Mouse (Mus musculus): ENCODE data around the gene Egf. TPM values are rescaled to one million over a fixed set of nuclear protein-coding genes. Genes with fewer than 3 reads are reported as not detected.

The Egf gene
- total RNA-seq, 2 experiments from 2014 or later: 19.3 to 19.6 TPM

DNA sequence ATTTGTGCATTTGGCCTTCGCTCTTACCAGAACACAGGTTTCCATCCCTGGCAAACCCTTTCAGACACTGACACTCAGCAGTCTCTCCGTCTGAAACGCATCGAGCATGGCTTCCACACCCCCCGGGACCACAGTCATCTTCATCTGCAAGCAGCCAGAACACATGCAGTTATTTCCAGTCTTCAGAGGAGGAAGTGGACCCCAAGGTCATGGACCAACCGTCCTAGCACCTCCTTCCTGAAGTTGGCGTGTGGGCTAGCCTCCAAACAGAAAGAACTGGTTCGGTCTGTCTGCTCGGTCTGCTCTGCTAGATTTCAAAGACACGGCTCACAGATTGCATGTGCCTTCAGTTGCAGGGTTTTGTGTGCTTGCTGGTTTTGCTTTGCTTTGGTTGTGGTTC lies 57.4 kb downstream of the Egf start:
- H3K27ac ChIP-seq: no peak overlapping the region
- no peak for TF ChIP-seq CTCF (IDR thresholded peaks at IDR 0.05)
- H3K4me3 ChIP-seq: no peak overlapping the region
- intact Hi-C loops (cut with DNase I): no loop called here
- no peak for DNase-seq

DNA sequence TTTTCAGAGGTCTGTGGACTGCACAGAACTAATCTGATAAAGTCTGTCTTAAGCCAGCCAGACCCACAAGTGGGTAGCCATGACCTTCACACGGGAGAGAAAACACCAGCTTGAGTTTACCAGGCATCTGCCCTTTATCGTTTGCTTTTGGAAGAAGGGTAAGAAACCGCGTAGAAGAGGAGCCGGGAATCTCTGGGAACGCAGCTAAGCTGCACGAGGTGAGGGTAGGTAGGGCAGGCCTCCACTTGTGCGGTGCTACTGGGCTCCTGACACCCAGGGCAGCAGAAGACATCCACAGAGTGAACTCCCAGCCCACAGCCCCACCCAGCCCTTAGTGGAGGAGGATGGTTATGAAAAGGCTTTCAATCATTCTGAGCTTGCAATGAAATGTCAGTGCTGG lies 59.2 kb downstream of the Egf start:
- Histone ChIP-seq H3K27ac (no peak overlapping the region), H3K4me3 (no peak overlapping the region)
- no peak for DNase-seq
- intact Hi-C loops (cut with DNase I): no loop called here
- no peak for TF ChIP-seq CTCF (IDR thresholded peaks at IDR 0.05)

DNA sequence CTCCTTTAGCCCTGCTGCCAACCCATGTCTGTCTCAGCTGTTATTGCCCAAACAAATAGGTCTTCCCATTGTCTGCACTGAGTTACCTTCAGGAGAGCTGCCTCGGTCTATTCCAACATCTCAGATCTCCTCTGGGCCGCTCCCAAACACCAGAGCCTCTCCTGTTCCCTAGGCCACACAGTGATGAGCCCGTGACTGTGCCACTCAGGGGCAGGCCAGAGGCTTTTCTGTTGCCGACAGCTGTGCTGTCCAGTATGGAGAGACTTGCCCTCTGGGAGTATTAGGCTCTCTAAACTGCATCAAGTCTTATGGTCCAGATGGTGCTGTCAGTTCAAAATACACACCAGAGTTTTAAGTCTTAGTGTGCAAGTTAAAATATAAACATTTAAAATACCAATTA lies 61.5 kb downstream of the Egf start:
- TF ChIP-seq CTCF (IDR thresholded peaks at IDR 0.05): no peak
- H3K27ac ChIP-seq: no peak overlapping the region
- intact Hi-C loops (cut with DNase I): no loop called here
- DNase-seq: no peak
- H3K4me3 ChIP-seq: no peak overlapping the region

DNA sequence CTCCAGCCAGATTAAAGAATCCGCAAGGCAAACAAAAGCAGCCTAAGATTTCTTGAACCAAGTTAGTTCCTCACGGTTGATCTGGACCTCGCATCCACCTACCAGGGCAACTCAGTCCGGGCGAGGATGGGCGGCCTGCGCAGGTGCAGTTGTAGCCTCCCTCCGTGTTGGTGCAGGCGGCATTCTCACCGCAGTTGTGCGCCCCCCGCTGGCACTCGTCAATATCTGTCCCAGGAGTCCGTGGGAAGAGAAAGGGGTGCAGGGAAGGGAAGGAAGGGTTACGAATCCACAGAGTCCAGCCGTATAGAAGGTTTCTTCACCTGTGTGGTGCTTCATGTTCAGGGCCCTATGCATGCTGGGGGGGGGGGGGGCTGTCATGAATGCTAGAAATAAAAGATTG lies 62.3 kb downstream of the Egf start:
- TF ChIP-seq CTCF (IDR thresholded peaks at IDR 0.05): no peak
- H3K4me3 ChIP-seq: no peak overlapping the region

DNA sequence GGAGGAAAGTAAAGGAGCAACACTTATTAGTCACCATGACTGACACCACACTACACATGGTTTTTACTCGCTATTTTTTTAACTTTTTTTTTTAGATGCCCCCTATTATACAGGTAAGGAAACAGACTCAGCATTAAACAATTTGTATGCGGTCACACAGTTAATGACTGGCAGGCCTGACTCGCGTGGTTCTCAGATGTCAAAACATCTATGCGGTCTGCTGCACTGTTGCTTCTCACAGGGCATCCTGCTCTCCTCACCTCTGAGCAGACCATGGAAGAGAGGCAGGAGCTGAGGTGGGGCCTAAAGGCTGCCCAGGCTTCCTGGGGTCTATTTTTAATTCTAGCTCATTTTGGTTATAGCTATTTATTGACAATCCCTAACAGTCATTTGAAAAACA lies 67.7 kb downstream of the Egf start:
- H3K4me3 ChIP-seq: no peak overlapping the region
- TF ChIP-seq CTCF (IDR thresholded peaks at IDR 0.05): no peak
- no peak overlapping the region for H3K27ac ChIP-seq
- intact Hi-C loops (cut with DNase I): loop anchor here (2.0 to 5.0 kb wide), 2 partner anchors 265 to 381 kb away; no protein-coding TSS in a partner anchor
- DNase-seq: no peak

More for the DNA sequence above, 62.3 kb downstream of the Egf start:
- DNase-seq: no peak
- intact Hi-C loops (cut with DNase I): no loop called here
- H3K27ac ChIP-seq: no peak overlapping the region

DNA sequence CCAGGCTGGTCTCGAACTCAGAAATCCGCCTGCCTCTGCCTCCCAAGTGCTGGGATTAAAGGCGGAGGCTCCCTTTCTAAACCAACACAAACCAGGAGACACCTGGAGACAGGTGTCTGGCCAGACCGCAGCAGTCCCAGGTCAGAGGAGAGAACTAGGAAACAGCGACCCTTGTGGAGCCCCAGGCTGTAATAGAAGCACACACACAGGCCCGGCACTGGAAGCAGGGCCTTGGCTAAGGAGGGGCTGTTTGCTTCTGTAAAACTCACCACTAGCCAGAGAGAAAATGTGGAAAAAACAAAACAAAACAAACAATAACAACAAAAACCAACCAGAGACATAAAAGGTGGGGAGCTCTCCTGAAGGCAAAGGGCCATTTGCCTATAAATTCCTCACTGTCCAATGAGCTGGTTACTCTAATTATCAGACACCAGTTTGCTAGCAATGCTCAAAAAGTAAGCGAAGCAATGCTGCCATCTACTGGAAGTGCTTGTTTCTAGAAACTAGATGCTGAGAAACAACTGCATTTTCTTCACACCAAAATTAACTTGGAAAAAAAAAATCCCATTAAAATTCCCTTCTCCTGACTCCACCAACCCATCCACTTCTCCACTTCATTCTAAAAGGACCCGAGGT lies 68.3 kb downstream of the Egf start:
- Histone ChIP-seq H3K27ac (no peak overlapping the region), H3K4me3 (no peak overlapping the region)
- DNase-seq: peak; percentile 48
- intact Hi-C loops (cut with DNase I): loop anchor here (2.0 to 5.0 kb wide), 2 partner anchors 265 to 380 kb away; no protein-coding TSS in a partner anchor
- peak; percentile 82 for TF ChIP-seq CTCF (IDR thresholded peaks at IDR 0.05)

DNA sequence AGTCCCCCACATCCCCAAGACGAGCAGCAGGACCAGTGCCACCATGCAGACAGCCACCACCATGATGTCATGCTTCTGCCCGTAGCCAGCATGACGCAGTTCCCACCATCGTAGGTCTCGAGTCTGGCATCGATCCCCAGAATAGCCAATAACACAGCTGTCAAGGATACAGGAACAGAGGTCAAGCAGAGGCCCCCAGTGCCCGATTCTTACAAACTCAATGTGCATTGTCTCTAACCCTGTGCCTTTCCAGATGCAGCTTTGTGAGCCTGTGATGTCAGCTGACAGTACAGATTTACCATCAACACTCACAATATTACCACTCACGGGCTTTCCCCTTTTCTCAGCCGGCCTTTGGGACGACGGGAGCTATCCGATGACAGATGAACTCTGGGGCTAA lies 68.9 kb downstream of the Egf start:
- H3K4me3 ChIP-seq: no peak overlapping the region
- no peak for DNase-seq
- intact Hi-C loops (cut with DNase I): loop anchor here (2.0 to 5.0 kb wide), 2 partner anchors 264 to 379 kb away; no protein-coding TSS in a partner anchor
- no peak for TF ChIP-seq CTCF (IDR thresholded peaks at IDR 0.05)
- no peak overlapping the region for H3K27ac ChIP-seq

DNA sequence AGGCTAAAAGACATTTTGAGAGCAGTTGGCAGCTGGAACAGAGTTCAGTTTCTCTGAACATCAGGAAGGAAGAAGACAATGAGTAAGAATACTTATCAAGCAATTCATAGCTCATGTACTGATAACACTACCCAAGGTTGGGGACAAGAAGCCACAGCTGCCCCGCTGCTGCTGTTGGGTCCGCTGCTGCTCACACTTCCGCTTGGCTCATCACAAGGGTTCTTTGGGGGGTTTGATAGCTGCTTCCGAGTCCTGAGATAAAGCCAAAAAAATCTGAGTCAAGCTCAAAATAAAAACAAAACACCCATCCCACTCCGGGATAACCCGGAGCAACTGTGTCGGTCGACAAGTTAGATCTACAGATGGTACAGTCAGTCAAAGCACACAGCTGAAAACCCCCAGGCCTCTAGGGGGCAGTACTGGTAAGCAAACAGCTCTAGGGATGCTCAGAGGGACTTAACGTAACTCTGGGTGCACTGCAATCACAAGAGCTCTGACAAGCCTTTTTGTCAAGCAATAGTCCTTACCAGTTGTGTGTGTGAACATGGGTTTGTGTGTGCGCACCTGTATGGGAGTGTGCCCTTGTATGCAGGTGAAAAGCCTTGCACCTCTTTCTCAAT lies 71.9 kb downstream of the Egf start:
- H3K27ac ChIP-seq: no peak overlapping the region
- no peak for DNase-seq
- no peak overlapping the region for H3K4me3 ChIP-seq
- intact Hi-C loops (cut with DNase I): loop anchor here (5.0 kb wide), 1 partner anchor 151 kb away; the partner anchor contains the start of gene Elovl6
- TF ChIP-seq CTCF (IDR thresholded peaks at IDR 0.05): peak; percentile 50

DNA sequence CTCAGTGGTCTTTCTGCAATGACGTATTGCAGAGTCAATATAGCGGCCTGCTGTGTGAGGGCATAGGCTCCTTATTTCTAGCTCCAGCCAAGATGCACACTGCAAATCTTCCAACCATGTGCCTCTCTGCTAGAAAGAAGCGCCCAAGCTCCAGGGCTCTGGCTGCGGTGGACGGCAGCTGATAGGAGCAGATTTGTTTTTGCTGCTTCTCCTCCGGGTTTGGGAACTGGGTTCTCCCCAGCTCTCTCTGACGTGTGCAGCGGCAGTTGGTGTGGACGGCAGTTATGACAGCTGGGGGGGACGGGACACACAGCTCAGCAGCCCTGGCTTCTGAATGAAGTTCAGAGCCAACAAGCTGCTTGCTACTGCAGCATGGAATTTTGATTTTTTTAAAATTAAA lies 72.7 kb downstream of the Egf start:
- H3K4me3 ChIP-seq: no peak overlapping the region
- no peak for DNase-seq
- H3K27ac ChIP-seq: no peak overlapping the region
- intact Hi-C loops (cut with DNase I): loop anchor here (5.0 kb wide), 1 partner anchor 150 kb away; the partner anchor contains the start of gene Elovl6
- TF ChIP-seq CTCF (IDR thresholded peaks at IDR 0.05): no peak

DNA sequence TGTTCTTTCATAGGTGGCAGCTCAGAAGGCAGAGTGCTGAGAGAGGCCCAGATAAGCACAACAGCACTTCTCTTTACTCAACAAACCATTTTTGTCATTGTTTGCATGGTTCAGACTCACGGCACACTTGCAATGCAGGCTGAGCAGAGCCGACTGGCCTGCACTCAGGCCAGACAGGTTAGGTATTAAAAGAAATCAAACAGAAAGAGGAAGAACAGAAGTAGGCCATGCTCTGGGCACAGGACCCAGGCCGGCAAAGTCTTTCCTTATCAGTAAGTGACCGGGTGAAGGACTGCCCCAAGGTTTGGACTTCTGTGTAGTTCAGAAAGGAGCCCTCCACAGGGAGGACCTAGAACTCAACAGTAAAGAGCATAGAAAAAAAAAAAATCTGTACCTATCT lies 73.3 kb downstream of the Egf start:
- TF ChIP-seq CTCF (IDR thresholded peaks at IDR 0.05): no peak
- Histone ChIP-seq H3K27ac (no peak overlapping the region), H3K4me3 (no peak overlapping the region)
- DNase-seq: no peak
- intact Hi-C loops (cut with DNase I): loop anchor here (5.0 kb wide), 1 partner anchor 150 kb away; the partner anchor contains the start of gene Elovl6

DNA sequence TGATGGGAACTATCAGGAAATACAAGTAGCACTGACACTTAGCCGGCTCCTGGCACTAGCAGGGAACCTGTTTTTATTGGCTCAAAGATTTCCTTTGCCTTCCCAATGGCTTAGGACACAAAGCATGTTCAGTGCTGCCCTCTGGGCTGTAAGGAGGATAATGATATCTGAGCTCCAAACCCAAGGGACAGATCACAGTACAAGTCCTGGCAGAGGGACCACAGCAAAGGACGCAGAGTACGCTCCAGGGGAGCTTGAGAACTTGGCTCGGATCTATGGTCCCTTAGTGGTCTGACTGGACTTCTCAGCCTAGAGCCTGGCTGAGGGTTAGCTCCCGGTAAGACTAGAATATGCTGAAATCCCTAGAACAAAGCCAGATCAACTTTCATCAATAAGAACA lies 74.9 kb downstream of the Egf start:
- DNase-seq: peak; percentile 77
- peak; percentile 52 for TF ChIP-seq CTCF (IDR thresholded peaks at IDR 0.05)
- no peak overlapping the region for H3K4me3 ChIP-seq
- peak overlapping the region; percentile 53 for H3K27ac ChIP-seq
- intact Hi-C loops (cut with DNase I): loop anchor here (5.0 kb wide), 1 partner anchor 148 kb away; the partner anchor contains the start of gene Elovl6

DNA sequence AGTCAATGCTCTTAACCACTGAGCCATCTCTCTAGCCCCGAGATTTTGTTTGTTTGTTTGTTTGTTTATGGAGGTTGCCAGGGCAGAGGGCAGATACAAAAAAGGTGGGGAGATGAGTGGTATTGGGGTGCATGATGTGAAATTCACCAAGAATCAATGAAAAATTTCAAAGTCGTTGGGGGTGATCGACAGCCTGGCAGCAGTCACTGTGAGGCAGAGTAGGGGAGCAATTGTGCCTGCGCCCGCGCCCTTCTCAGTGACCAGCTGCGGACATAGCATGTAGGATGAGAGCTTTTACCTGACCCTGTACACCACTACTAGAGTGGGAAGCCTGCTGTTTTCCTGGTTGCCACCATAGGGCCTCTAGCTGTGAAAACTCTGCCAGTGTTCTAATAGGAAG lies 79.2 kb downstream of the Egf start:
- H3K4me3 ChIP-seq: no peak overlapping the region
- intact Hi-C loops (cut with DNase I): no loop called here
- DNase-seq: no peak
- no peak overlapping the region for H3K27ac ChIP-seq
- TF ChIP-seq CTCF (IDR thresholded peaks at IDR 0.05): no peak

DNA sequence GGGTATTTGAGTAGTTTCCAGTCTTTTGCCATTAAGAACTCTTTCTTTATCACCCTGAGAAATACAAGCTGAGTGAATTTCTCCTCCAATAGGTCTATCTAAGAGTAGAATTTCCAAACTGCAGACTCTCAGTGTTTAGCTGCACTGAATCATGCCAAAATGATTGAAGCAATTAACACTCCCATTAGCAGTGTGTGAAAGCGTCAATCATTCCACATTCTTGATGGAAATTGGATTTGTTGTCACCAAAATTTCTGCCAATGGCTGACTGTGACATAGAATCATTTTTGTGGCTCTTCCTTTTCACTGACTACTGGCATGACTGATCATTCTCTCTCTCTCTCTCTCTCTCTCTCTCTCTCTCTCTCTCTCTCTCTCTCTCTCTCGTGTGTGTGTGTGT lies 91.2 kb downstream of the Egf start:
- TF ChIP-seq CTCF (IDR thresholded peaks at IDR 0.05): no peak
- no peak overlapping the region for H3K27ac ChIP-seq
- intact Hi-C loops (cut with DNase I): no loop called here
- no peak overlapping the region for H3K4me3 ChIP-seq
- no peak for DNase-seq

Measured in gastrocnemius, adult 2 months (tissue).